Mouse (Mus musculus): ENCODE measurements around the gene Pola1.

Pola1 gene

GRCm38 (mm10) chrX:93631657-93632449, at the start of gene Pola1:
Gene Pola1, minus strand, starts transcription at chrX:93632155.
- peak; percentile 85 for DNase-seq (ENCODE audit: low spot score)

- no peak for DNase-seq (ENCODE audit: low spot score)
Measured at GRCm38 (mm10) chrX:93676228-93676627, 44.3 kb upstream of the Pola1 start.

- peak; percentile 53 for DNase-seq (ENCODE audit: low spot score)
Measured at GRCm38 (mm10) chrX:93674836-93675795, 43.2 kb upstream of the Pola1 start.

GRCm38 (mm10) chrX:93674432-93674831, 42.5 kb upstream of the Pola1 start:
- DNase-seq (ENCODE audit: low spot score): peak; percentile 4

GRCm38 (mm10) chrX:93664787-93665186, 32.8 kb upstream of the Pola1 start:
- DNase-seq (ENCODE audit: low spot score): no peak

GRCm38 (mm10) chrX:93663919-93664586, 32.1 kb upstream of the Pola1 start:
- no peak for DNase-seq (ENCODE audit: low spot score)

- DNase-seq (ENCODE audit: low spot score): no peak
Measured at GRCm38 (mm10) chrX:93655153-93655552, 23.2 kb upstream of the Pola1 start.

- no peak for DNase-seq (ENCODE audit: low spot score)
Measured at GRCm38 (mm10) chrX:93654218-93655002, 22.5 kb upstream of the Pola1 start, which contains the start of gene Pcyt1b. Gene Pcyt1b, plus strand, starts transcription at chrX:93654863.

GRCm38 (mm10) chrX:93650738-93651137, 18.8 kb upstream of the Pola1 start:
- DNase-seq (ENCODE audit: low spot score): no peak

GRCm38 (mm10) chrX:93644022-93644421, 12.1 kb upstream of the Pola1 start:
- DNase-seq (ENCODE audit: low spot score): no peak

GRCm38 (mm10) chrX:93643600-93643999, 11.6 kb upstream of the Pola1 start:
- DNase-seq (ENCODE audit: low spot score): no peak

- no peak for DNase-seq (ENCODE audit: low spot score)
Measured at GRCm38 (mm10) chrX:93634861-93635375, 3.0 kb upstream of the Pola1 start.

GRCm38 (mm10) chrX:93630256-93630655, 1.7 kb downstream of the Pola1 start:
- DNase-seq (ENCODE audit: low spot score): no peak

- DNase-seq (ENCODE audit: low spot score): no peak
Measured at GRCm38 (mm10) chrX:93602214-93602613, 29.7 kb downstream of the Pola1 start.

- no peak for DNase-seq (ENCODE audit: low spot score)
Measured at GRCm38 (mm10) chrX:93594283-93594682, 37.7 kb downstream of the Pola1 start.

GRCm38 (mm10) chrX:93580931-93581330, 51.0 kb downstream of the Pola1 start:
- DNase-seq (ENCODE audit: low spot score): no peak

GRCm38 (mm10) chrX:93557171-93557570, 74.8 kb downstream of the Pola1 start:
- no peak for DNase-seq (ENCODE audit: low spot score)

GRCm38 (mm10) chrX:93539779-93540178, 92.2 kb downstream of the Pola1 start:
- DNase-seq (ENCODE audit: low spot score): no peak

GRCm38 (mm10) chrX:93502865-93503353, 129.0 kb downstream of the Pola1 start:
- no peak for DNase-seq (ENCODE audit: low spot score)

GRCm38 (mm10) chrX:93497597-93497996, 134.4 kb downstream of the Pola1 start:
- no peak for DNase-seq (ENCODE audit: low spot score)

- no peak for DNase-seq (ENCODE audit: low spot score)
Measured at GRCm38 (mm10) chrX:93465711-93466110, 166.2 kb downstream of the Pola1 start.

Data from ovary, postnatal 36 days (tissue).